Mouse (Mus musculus) hindlimb bud, embryonic 11.5 days (tissue): ENCODE data around the gene Uvrag.

ENCODE experiments used
- DNase-seq: peaks from one replicate; pipeline ENCODE4 v3.0.0-alpha.2; 2012; ENCODE audit warnings: low read depth, low spot score; ENCODE audit errors: extremely low spot score

The Uvrag gene

DNA sequence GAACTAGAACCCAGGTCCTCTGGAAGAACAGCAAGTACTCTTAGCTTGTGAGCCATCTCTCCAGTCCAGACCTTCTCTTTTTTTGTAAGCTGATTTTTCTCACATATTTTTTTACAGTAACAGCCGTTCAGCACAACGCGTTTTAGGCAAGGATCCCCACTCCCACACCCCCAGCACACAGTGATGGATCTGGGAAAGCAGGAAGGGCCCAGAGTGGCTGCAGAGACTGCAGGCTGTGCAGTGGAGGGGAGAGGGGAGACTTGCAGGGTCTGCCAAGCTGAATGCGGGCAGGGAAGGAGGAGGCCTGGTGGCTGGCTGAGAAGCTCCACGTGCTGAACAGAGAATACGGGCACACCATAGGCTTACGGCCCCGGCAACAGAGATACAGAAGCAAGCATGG, 243.6 kb downstream of the Uvrag start:
- no peak for DNase-seq

DNA sequence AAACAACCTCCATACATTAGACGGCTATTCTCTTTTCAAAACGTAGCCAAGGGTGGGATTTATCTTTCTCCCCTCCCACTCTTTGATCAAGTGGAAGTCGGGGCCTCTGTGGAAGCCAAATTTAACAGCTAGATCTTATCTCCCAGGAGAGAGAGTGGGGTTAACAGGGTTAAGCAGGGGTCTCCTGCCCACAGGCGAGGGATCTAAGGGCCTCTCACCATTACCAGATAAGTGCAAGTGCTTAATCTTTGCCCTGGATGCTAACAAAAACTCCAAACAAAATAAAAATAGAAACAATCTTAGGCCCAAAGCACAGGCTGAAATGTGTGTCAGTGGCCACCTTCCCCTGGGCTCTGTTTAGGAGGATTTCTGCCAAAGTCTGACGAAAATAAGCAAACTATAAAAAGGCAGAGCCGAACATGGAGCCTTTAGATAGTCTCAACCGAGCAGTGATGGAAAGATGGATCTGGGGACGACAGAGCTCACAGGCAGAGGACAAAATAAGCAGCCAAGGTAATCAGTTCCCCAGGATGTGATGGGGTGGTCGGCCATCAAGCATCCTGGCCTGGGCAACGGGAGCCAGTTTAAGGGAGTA, 245.3 kb downstream of the Uvrag start:
- DNase-seq, result no peak

GRCm38 (mm10) chr7:98894768-98895167, 246.2 kb downstream of the Uvrag start:
- no peak for DNase-seq

GRCm38 (mm10) chr7:98894305-98894704, 246.6 kb downstream of the Uvrag start:
- no peak for DNase-seq

DNA sequence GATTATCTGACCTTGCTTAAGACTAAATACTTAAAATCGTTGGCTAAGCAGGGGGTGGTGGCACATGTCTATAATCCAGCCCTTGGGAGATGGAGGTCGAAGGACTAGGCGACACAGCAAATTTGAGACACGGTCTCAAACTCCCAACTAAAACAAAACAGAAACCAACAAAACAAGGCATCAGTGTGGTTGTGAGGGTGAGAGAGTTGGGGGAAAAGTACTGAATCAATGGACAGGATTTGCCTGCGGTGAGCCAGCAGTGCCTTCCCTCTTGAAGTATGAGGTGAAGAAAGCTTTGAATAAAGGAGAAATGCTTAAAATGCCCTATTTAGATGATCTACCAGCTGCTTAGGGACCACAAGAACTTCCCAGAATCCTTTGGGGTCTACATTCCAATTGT, 247.8 kb downstream of the Uvrag start:
- no peak for DNase-seq

DNA sequence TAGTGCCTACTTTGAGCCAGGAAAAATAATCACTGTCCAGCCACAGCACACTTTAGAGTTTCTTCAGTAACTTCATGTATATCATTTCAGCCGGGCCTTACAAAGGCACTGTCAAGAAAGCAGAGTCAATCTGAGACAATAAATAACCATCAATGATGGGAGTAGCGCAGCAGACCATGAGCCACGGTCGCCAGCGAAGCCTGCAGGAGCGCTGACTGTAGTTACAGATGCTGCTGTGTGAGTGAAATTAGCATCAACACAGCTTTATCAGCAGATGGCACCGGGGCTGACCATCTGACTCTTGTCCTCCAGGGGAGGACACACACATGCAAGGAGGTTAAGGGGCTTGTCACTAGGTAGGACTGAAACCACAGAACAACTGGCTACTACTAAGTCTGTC, 251.7 kb downstream of the Uvrag start:
- no peak for DNase-seq

- no peak for DNase-seq
Observed at GRCm38 (mm10) chr7:98888810-98889209, 252.1 kb downstream of the Uvrag start.

- no peak for DNase-seq
Observed at GRCm38 (mm10) chr7:98887811-98888261, 253.1 kb downstream of the Uvrag start.

DNA sequence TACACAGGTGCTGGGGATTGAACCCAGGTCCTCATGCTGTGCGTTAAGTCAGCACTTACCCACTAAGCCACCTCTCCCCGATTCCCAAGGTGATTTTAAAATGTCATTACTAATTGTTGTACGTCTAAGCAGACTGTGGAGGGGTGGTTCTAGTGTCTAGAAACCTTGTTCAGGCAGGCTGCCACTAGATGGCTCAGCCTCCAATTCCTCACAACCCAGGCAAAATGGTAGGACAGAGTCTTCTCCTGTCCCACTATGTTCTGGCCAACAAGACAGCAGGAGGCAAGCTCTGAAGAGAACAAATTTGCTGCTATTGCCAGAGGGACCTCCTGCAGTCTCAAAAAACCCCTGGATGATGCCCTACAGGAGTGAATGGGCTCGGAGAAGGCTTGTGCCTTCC, 259.1 kb downstream of the Uvrag start:
- no peak for DNase-seq

DNA sequence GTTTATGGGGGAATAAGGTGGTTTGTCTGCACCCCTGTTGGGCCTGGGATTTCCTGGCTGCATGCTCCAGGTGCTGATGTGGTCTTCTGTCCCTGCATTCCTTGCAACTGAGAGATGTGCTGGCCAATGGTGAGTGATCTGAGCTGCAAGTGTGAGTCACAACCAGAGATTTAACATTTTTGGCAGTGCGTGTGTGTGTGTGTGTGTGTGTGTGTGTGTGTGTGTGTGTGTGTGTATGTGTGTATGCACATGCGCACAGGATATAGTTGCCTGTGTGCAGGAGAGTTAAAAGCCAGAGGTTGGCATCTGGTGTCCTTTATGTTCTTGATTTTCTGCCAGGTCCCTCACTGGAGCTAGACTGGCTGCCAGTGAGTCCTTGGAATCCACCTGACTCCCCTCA, 261.8 kb downstream of the Uvrag start:
- no peak for DNase-seq

DNA sequence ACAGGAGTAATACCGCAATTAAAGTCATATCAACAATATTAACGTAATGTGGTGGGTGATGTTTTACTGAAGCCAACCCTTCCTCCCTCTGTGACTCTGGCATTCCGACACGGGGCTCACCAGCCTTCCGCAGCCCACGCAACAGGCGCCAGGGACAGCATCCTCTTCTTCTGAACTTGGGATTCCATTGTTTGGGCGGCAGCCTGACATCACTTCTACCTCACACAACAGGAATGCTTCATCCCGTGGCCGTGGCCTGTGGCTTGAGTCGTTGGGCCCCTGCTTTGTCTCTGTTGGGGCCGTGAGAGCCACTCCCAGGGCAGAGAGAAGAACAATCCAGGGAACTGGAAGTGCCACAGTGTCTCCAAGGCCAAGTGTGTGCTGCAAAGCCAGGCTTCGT, 264.8 kb downstream of the Uvrag start:
- DNase-seq, result no peak

DNA sequence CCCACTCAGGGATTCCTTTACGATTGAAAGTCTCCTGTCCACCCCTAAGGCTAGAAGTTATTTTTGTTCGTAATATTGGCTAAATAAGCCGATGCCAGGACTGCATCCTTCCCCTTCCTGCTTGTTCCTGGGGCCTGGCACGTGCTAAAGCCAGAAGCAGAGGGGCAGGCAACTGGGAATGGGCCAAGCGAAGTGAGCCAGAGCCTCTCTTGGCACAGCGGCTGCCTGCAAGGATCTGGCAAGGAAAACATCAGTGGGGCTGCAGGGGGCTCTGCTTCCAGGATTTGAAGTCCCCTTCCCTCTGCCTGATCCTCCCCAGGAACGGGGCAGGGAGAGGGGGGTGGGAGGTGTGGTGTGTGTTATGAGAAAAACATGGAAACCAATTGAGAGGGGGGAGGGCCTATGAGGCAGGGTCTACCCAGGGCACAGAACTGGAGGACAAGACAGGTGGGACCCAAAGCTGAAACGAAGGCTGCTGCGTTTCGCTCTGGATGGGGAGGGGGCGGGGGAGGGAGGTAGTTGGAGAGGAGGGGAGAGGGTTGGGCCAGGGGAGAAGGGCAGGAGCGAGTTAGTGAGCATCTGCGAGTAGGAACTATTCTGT, 265.5 kb downstream of the Uvrag start:
- DNase-seq, result no peak

DNA sequence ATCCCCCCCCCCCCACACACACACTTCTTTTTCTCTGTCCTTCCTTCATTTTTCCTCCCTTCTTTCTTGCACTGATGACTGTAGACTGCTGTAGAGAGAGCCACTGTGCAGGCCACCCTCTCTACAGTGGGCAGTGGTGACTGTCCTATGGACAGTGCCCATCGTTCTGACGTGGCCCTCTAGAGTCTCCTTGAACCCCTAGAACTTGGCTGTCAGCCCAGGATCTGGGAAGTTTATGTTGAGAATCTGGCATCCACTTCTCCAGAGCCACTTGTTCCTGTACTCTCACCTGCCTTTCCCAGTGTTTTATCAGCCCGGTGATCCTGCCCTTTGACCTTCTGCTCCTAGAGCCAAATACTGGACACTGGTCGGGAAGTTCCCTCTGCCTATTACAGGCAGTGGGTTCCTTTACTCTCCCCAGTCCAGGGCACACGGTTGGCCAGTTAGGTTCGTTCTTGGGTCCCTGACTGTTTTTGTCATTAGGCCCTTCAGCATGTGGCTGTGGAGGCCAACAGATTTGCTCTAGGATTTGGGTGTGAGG, 266.5 kb downstream of the Uvrag start:
- DNase-seq, result no peak

- DNase-seq, result no peak
Observed at GRCm38 (mm10) chr7:98873316-98873715, 267.6 kb downstream of the Uvrag start.

DNA sequence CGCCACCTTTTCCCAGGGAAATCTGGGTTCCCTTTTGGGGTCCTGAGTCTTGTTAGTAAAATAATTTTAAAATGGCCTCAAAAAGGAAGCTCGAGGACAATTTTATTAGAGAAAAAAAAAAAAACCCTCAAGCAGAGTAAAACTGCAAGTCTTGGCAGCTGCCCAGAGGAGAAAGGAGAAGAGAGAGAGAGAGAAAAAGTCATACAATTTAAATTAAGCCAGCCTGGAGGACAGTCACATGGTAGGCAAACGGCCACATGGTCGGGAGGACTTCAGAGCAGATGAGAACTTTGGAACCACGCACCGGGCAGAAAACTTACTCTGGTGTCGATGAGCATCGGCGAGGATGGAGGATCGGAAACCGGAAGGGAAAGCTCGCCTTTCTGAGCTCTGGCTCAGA, 269.1 kb downstream of the Uvrag start:
- DNase-seq, result no peak

GRCm38 (mm10) chr7:98870791-98871190, 270.1 kb downstream of the Uvrag start:
- DNase-seq, result no peak

- DNase-seq, result no peak
Observed at GRCm38 (mm10) chr7:98869070-98869469, 271.9 kb downstream of the Uvrag start.

GRCm38 (mm10) chr7:98867794-98868150, 273.2 kb downstream of the Uvrag start:
- no peak for DNase-seq

GRCm38 (mm10) chr7:98867053-98867793, 273.7 kb downstream of the Uvrag start:
- no peak for DNase-seq

- no peak for DNase-seq
Observed at GRCm38 (mm10) chr7:98863969-98864718, 276.8 kb downstream of the Uvrag start.

DNA sequence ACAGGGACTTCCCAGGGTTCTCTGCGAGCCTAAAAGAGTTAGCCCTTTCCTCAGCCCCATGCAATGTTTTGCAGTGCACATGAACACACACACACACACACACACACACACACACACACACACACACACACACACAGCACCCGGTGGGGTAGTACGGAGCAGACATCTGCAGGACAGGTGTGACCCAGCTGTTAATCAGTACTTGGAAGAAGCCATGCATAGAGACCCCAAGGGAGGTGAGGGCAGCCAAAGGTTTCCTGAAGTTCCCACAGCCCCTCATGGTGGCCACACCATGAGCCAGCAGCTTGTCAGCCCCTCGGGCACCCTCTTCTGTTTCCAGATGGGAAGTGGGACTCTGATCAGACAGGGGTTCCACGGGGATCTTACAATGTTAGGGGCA, 277.9 kb downstream of the Uvrag start:
- DNase-seq, result no peak
